Mouse (Mus musculus) brain, adult 2 months (tissue): ENCODE measurements around the gene Npr3.
"Not testable (repeated sequence)": the region's sequence is repeated elsewhere in the genome, so short reads cannot be mapped to it uniquely, and the experiment has no call there.

ENCODE experiments used
- DNase-seq: peaks from one replicate; pipeline ENCODE4 v3.0.0; 2011; ENCODE audit warnings: low read depth, low spot score

Npr3 gene

DNA sequence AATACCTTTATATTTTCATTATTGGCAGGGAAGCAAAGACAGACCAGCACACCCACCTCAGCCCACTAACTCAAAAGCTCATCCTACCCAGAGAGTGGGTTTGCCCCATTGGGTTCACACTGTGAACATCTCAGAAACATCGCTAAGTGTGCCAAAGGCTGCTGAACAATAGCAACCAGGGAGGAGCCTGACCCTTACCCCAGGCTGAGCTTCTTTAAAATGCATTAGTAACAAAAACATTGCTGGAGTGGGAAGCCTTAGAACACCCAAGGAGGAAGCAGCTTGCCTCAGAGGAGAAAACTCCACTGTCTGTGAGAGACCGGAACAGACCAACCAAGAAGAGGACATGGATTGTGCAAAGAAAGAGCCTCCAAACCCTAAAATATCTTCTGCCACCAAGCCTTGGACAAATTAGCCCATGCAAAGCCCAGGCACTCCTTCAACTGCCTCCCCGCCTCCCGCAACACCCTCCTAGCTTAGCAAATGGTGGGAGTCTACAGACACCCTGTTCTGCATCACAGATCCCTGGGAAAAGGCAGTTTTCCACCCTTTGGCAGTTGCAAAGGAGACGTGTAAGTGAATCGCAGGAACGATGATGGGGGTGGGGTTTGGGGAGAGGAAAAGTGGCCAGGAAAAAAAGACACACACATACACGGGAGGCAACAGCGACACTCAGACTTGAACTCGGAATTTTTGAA is 24.4 kb downstream of the Npr3 start:
- DNase-seq = peak; percentile 62

DNA sequence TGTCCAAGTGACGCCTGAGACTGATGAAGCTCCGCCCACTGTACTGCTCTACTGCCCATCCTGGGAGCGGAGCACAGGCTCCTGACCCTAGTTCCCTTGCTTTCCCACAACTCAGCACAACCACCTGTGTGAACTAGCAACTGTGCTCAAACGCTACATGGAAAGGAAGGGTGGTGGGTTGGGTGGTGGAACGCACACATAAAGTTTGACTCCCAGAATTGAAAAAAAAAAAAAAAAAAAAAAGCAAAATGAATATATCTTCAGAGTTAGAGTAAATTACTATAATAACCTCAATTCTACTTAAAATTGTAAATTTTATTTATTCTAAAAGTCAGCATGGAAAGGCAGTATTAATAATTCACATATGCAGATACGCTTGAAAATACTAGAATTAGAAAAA is 25.3 kb downstream of the Npr3 start:
- no peak for DNase-seq

DNA sequence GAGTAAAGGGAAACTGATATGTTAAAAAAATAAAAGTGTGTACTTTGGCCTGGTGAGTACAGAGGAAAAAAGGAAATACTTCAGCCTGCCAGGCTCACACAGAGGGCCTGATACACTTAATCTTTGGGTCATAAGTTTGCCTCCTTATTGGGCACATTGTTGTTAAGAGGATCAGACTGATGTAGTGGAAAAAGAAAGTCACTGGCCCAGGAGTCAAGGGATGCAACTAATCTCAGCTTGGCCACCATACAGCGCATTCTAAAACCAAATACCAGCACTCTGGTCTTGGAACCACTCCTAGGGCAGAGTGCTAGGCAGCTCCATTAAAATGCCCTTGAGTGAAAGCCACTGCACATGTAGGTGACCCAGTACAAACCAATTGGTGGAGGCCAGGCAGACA is 28.8 kb downstream of the Npr3 start:
- no peak for DNase-seq

DNA sequence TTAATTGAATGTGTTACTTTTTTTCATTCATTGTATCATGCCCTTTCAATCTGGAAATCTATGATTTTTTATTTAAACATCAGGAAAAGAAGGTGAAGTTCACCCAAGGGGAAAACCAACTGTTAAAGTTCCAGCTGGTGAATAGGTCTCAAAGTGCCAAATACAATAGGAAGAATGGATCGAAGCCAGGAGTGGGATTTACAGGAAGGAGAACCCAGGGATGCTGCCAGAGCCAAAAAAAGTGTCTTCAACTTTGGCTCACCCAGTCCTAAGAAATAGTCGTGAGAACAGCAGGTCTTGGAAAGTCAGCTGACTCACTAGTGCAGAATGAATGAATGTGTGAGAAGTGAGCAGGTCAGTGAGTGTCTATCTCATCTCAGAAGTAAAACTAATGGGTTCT is 29.8 kb downstream of the Npr3 start:
- DNase-seq = no peak

DNA sequence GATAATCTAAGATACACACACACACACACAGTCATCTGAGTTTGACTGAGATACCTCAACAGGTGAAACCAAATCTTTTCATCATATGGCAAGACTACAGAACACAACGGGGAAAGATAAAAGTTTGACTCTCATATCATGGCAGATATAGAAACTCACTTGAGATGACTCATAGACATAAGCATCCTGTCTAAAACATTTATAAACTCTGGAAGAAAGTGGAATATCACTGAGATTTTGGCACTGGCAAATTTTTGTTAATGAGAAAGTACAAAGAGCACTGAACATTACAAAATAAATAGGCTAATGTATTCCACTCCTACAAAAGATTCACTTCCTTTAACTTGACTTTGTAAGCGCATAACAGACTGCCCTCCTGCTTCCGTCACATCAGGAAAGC is 40.2 kb downstream of the Npr3 start:
- DNase-seq = no peak

DNA sequence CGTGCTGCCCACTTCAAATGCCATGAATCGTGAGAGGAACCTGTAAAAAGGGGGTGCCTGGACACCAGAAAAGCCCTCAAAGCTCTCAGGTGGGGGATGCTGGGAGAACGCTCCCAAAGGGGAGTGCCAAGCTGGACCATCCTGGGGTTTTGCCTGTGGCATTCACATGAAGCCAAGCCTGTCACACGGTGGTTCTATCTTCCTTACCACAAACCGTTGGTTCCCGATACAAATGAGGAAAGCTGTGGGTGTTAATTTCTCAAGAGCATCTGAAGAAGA is 43.6 kb downstream of the Npr3 start:
- DNase-seq = no peak

DNA sequence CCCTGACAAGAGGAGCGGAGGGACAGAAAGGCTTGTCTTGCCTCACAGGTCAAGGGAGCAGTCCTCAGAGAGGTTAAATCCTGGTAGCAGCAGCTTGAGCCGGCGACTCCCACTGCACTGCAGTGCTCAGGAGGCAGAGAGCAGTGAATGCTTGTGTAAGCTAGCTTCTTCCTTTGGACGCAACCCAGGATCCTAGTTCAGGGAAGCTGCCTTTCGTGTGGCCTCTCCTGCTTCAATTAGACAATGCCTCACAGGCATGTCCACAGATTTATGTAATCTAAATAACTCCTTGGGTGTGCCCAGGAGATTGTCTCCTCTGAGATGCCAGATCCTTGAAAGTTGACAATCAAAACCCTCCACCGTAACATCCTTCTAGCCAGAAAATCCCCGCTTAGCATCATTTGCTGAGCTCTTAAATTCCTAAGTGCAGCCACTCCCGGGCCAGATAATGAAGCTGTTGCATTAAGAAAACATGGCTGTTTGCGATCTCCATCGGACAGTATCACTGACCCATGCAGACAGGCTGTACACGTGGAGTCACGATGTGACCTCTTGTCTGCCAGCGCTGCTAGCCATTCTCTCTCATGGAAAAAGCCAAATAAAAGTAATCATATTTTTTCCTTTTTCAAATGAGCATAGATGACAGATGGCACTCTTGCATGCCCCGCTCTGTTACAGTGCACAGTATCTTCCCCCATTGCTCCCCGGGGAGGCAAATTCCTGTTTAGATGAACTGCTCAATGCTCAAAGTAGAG is 44.1 kb downstream of the Npr3 start:
- peak; percentile 32 for DNase-seq

DNA sequence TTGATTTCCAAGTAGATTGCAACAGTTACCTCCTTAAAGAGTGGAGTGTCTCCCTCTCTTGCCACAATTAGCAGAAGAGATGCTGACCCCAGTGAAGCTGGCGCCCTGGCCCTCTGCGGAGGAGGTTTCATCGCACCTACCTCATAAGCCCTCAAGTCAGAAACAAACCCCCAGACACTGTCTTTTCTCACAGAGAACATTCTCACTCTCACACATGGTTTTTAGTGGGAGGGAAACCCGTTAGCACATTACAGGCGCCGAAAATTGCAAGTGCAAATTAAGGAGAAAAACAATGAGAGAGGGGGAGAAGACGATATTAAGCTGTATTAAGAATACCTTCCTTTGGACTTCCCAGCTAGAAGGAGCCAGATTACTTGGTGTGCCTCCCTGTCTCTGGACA is 44.8 kb downstream of the Npr3 start:
- DNase-seq = peak; percentile 46

DNA sequence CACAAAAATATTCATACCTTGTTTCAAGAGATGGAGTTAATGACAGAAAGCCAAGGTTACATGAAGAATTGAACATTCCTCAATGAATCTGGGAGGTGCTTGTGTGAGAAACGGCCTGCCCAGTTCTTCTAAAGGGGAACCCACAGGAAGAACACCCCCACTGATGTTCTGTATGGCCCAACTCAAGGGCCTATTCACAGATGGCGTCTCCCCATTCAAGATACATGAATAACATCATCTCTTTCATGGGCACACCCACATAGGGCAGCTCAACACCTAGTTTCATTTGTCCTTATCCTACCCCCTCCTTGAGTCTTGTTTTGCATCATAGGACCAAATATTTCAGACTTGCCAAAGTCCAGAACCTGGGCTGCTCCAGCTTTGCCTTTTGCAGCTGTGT is 46.8 kb downstream of the Npr3 start:
- no peak for DNase-seq

DNA sequence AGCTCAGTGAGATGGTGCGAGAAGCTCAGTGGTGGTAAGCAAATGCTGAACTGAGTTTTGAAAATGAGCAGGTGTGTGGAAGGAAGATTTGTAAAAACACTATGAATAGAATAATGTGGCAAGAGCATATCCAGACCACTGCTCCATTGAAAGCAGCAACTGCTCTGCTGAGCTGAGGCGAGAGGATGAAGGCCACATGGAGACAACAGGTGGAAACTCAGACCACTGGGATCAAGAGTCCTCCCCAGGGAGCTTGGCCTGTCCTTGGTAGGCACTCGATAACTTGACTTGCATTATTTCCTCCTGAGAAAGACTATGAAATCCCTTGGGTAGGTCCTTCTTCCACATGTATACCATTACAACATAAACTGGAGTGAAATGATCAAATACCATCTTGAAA is 47.3 kb downstream of the Npr3 start:
- no peak for DNase-seq

DNA sequence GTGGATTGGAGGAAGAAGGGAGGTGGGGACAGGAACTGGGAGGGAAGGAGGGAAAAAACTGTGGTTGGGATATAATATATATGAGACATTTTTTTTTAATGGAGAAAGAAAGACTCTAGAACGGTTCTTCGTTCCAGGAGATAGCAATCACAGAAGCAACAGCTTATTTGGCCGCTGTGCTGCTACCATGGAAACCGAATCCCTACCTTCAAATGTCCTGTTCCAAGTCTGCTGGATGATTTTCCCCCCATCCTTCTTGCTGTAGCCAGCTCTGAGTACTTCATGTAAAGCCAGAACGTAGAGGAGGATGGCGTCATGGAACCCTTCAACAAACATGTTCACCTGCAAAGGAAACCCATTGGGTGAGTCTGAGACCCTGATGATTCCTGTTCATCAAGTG is 48.7 kb downstream of the Npr3 start:
- peak; percentile 64 for DNase-seq

DNA sequence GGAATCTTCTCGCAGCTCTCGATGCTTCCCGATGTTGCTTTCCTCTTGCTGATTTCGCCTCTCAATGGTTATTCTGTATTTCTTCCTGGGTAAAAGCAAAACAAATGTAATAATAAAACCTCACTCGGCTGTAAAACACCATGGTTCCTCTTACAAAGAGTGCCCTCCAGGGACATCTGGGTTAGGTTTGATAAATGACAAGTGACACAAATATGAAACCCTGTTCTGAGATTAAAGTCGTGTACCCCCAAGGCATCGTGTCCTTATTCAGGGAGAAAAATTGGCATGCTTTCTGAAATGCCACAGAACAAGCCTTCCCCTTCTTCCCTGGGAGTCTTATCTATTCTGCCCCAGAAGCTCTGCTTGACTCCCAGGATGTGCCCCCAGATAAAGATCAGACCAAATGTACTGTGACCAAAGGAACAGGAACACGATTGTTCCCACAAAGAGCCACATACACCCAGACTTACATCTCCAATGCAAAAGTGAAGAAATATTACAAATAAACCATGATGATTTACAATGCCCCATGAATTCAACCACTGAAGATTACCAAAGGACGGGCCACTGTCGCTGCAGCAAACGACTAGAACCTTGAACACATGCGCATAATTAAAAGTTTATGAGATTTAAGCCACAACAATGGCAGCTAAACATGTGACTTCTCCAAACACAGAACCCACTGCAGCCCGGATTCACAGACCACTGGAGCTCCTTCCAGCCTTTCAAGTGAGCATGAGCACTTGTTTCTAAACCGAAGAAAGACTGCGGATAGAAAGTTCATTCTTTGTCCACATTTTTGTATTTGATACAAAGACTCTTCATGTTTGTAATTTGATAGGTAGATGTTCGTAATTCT is 61.7 kb downstream of the Npr3 start:
- no peak for DNase-seq

DNA sequence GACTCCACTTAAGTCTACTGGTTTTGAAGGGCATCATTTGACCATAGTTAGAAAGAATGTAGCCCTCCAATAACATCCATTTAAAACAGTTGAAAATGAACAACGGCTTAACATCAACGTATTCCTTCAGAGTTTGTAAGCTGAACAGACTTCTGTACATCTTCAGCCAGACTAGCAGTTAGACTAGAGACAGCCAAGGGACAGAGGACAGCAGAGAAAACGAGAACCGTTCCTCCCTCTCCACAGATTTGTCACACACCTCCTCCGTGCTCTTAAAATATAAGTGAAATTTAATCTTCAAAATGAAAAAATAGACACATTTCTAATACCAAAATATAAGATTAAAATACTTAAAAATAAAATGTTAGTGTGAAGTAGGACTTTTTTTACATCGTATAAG is 63.0 kb downstream of the Npr3 start:
- peak; percentile 33 for DNase-seq

DNA sequence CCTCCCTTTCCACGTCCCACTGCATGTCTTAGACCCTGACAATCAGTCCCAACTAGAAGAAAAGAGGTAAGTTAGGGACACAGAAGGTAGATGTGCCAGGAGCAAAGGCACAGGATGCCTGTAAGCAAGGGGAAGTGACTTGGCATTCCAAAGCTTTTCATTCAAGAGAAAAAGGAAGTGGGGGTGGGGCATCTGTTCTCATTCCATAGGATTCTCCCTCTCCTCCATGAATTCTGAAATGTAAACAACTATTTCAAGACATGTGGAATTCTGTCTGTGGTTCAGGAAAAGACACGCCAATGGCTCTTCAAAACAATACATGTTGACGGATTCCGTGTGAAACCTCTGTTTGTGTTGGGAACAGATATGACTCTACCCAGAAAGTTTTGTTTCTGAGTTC is 65.3 kb downstream of the Npr3 start:
- no peak for DNase-seq

DNA sequence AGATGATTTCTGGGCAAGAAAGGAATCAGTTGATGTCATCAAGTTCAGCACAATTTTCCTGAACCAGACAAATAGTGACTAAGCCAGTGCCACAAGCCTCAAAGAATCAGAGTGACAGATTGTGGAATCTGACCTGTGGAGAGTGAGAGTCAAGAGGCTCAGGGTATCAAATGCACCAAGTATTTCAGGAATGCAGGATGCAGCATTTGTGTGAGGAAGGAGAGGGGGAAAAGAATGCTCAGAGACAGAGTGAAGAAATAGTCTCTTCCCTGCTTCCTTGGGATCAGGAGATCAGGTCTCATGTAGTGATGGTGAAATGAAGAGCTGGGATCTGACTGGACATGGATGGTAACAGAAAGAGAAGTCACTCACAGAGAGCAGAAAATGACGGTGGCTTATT is 71.2 kb downstream of the Npr3 start:
- DNase-seq = no peak

DNA sequence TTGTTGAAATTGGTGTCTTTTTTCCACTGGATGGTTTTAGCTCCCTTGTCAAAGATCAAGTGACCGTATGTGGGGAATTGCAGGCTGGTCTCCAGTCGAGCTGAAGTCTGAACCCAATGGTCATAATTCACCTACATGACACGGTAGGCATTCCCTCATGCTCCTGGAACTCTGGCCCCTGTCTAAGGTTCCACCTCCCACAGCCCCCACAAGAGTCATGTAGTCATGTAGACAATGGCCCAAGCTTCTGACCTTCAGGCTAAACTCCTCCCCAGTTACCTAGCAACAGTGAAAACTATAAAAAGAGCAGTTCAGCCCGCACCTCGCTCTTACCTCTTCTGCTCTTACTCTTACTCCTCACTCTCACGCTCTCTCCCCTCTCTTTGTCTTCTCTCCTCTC is 84.7 kb downstream of the Npr3 start:
- not testable (repeated sequence) for DNase-seq

DNA sequence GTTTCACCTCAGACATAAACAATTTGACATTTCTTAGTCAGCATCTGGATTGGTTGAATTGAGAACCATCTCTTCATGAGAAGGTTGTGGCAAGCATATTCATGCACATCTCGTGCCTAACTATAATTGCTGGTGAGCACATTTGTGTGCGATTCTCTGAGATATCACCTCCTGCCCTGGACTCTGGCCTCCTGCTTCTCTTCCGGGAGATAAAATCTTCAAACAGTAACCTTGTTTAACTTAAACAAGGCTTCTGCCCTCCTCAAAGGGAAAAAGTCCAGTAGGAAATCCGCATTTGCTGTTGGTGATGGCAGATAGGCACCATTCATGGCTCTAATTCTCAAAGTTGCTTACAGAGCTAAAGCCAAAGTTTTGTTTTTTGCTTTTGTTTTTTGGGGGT is 91.5 kb downstream of the Npr3 start:
- no peak for DNase-seq

DNA sequence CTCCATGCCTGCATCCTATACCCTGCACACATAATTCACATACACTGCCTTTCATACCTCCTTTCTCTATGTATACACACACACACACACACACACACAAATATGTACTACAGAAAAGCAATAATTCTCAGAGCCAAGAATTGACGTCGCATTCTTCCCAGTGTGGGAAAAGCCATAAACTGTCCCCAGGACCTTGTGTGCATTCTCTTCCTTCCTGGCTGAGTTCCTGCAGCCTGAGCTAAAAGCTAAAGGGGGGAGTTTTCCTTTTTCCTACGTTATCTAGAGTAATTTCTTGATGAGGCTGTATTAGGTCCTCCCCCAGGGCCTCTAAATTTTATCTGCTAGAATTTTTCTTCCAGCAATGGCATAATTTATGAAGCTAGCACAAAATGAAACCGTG is 103.5 kb downstream of the Npr3 start:
- DNase-seq = no peak

DNA sequence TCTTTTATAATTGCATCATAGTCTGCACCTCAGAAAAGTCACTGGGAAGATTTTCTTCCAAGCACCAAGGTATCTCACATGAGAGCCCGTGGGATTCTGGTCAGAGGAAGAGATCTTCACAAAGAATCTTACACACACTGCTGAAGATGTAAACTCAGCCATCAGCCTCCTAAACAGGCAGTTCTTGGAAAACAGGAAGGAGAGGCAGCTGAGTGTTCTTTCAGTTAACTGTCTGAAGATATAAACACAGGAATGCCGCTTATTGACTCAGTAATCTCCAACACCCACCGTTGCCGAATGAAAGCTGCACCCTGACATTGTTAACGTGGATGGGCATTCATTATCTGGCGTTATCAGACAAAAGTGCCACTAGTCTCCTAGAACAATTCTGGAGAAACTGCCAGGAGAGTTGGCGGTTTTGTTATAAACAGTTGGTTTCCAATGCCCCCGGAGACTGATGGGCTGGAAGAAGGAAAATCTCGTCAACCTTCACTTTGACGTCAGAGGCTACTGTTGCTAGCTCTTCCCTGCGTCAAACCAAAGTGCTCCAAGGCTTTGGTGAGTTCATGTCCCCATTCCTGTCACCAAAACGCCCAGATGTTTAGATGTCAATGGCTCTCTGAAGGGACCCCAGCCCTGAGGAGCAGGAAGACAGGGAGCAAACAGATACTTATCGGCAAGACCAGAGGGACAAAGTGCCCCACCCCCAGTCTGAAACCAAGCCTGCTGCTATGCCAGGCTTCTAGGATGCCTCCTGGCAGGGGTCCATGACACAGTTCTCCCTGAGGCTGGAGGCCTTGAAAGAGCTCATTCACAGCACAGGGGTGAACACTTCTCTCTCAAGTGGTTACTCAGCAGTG is 105.0 kb downstream of the Npr3 start:
- peak; percentile 19 for DNase-seq

DNA sequence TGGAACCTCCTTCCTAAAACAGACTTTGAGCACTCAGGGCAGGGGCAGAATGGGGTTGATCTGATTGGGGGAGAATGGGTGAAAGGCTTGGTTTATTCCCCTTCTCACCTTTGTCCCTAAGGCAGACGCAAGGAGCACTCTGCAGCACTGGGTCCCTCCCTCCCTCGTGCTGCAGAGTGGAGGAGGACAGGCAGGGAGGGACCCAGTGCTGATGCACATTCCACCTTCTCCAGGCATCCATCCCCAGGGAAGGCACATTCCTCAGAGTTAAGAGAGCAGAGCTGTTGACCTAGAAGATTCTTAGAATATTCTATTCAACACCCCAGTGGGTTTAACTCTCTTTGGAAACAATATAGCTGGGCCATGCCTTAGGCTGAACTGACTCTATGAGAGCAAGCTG is 112.5 kb downstream of the Npr3 start:
- DNase-seq = no peak
